Mouse (Mus musculus): Measurements from ENCODE around the gene Col4a3bp. TPM values are rescaled to one million over a fixed set of nuclear protein-coding genes. Genes with fewer than 3 reads are reported as not detected.

Gene Col4a3bp
- polyA plus RNA-seq, 1 experiment from 2014 or later = 6.8 TPM

- H3K9me3 ChIP-seq (ENCODE audit: control insufficient read depth) = no peaks in the 10 kb centered on the region
- ATAC-seq = no peak
- 79% methylated on average over 2 of the region's 2 CpGs for WGBS
- TF ChIP-seq CTCF (IDR thresholded peaks at IDR 0.05; ENCODE audit: low read depth) = no peak
- no peak overlapping the region for H3K9ac ChIP-seq (ENCODE audit: low read depth, low read length)
- no peak overlapping the region for H3K27ac ChIP-seq (ENCODE audit: low read depth, low read length)
- 0 out of 2 replicates have a peak, but pooled peaks cover under 1% of the 10 kb centered on the region for H3K4me1 ChIP-seq (replicated peaks; ENCODE audit: control insufficient read depth, insufficient read depth, low read length)
- H3K4me2 ChIP-seq (replicated peaks; ENCODE audit: low read depth) = no peak overlapping the region
- no peak overlapping the region for H3K4me3 ChIP-seq (ENCODE audit: low read depth, low read length)
- no peaks in the 10 kb centered on the region for H3K27me3 ChIP-seq (replicated peaks; ENCODE audit: control insufficient read depth, insufficient read depth, low read length)
- peaks cover 9% of the 10 kb centered on the region for H3K36me3 ChIP-seq (ENCODE audit: control insufficient read depth, insufficient read depth)
Measured at GRCm38 (mm10) chr13:96574170-96574569, 31.8 kb downstream of the Col4a3bp start.

GRCm38 (mm10) chr13:96579104-96579503 lies 36.7 kb downstream of the Col4a3bp start:
- Histone ChIP-seq H3K9ac (ENCODE audit: low read depth, low read length) (no peak overlapping the region), H3K4me3 (ENCODE audit: low read depth, low read length) (no peak overlapping the region), H3K4me2 (replicated peaks; ENCODE audit: low read depth) (no peak overlapping the region), H3K27ac (ENCODE audit: low read depth, low read length) (no peak overlapping the region), H3K9me3 (ENCODE audit: control insufficient read depth) (no peaks in the 10 kb centered on the region), H3K4me1 (replicated peaks; ENCODE audit: control insufficient read depth, insufficient read depth, low read length) (0 out of 2 replicates have a peak, but pooled peaks cover 3% of the 10 kb centered on the region), H3K27me3 (replicated peaks; ENCODE audit: control insufficient read depth, insufficient read depth, low read length) (no peaks in the 10 kb centered on the region), H3K36me3 (ENCODE audit: control insufficient read depth, insufficient read depth) (no peaks in the 10 kb centered on the region)
- WGBS = 81% methylated on average over 2 of the region's 2 CpGs
- no peak for ATAC-seq
- no peak for TF ChIP-seq CTCF (IDR thresholded peaks at IDR 0.05; ENCODE audit: low read depth)

GRCm38 (mm10) chr13:96579979-96580378 lies 37.6 kb downstream of the Col4a3bp start:
- Histone ChIP-seq H3K4me2 (replicated peaks; ENCODE audit: low read depth) (no peak overlapping the region), H3K4me3 (ENCODE audit: low read depth, low read length) (no peak overlapping the region), H3K36me3 (ENCODE audit: control insufficient read depth, insufficient read depth) (no peaks in the 10 kb centered on the region), H3K9me3 (ENCODE audit: control insufficient read depth) (no peaks in the 10 kb centered on the region), H3K4me1 (replicated peaks; ENCODE audit: control insufficient read depth, insufficient read depth, low read length) (0 out of 2 replicates have a peak, but pooled peaks cover 3% of the 10 kb centered on the region), H3K27ac (ENCODE audit: low read depth, low read length) (no peak overlapping the region), H3K9ac (ENCODE audit: low read depth, low read length) (no peak overlapping the region), H3K27me3 (replicated peaks; ENCODE audit: control insufficient read depth, insufficient read depth, low read length) (no peaks in the 10 kb centered on the region)
- no peak for ATAC-seq
- WGBS = 77% methylated on average over 1 of the region's 1 CpGs
- no peak for TF ChIP-seq CTCF (IDR thresholded peaks at IDR 0.05; ENCODE audit: low read depth)

GRCm38 (mm10) chr13:96584201-96584600 lies 41.8 kb downstream of the Col4a3bp start:
- no peak overlapping the region for H3K4me3 ChIP-seq (ENCODE audit: low read depth, low read length)
- no peak for TF ChIP-seq CTCF (IDR thresholded peaks at IDR 0.05; ENCODE audit: low read depth)
- no peaks in the 10 kb centered on the region for H3K27me3 ChIP-seq (replicated peaks; ENCODE audit: control insufficient read depth, insufficient read depth, low read length)
- H3K4me1 ChIP-seq (replicated peaks; ENCODE audit: control insufficient read depth, insufficient read depth, low read length) = 0 out of 2 replicates have a peak, but pooled peaks cover 3% of the 10 kb centered on the region
- 87% methylated on average over 2 of the region's 2 CpGs for whole genome bisulfite sequencing
- H3K27ac ChIP-seq (ENCODE audit: low read depth, low read length) = no peak overlapping the region
- no peak overlapping the region for H3K4me2 ChIP-seq (replicated peaks; ENCODE audit: low read depth)
- no peaks in the 10 kb centered on the region for H3K36me3 ChIP-seq (ENCODE audit: control insufficient read depth, insufficient read depth)
- ATAC-seq = no peak
- no peaks in the 10 kb centered on the region for H3K9me3 ChIP-seq (ENCODE audit: control insufficient read depth)
- H3K9ac ChIP-seq (ENCODE audit: low read depth, low read length) = no peak overlapping the region

GRCm38 (mm10) chr13:96586540-96586939 lies 44.1 kb downstream of the Col4a3bp start:
- 82% methylated on average over 5 of the region's 5 CpGs for whole genome bisulfite sequencing
- H3K4me1 ChIP-seq (replicated peaks; ENCODE audit: control insufficient read depth, insufficient read depth, low read length) = 0 out of 2 replicates have a peak, but pooled peaks cover 3% of the 10 kb centered on the region
- no peaks in the 10 kb centered on the region for H3K27me3 ChIP-seq (replicated peaks; ENCODE audit: control insufficient read depth, insufficient read depth, low read length)
- H3K4me2 ChIP-seq (replicated peaks; ENCODE audit: low read depth) = no peak overlapping the region
- no peaks in the 10 kb centered on the region for H3K9me3 ChIP-seq (ENCODE audit: control insufficient read depth)
- H3K27ac ChIP-seq (ENCODE audit: low read depth, low read length) = no peak overlapping the region
- no peak for TF ChIP-seq CTCF (IDR thresholded peaks at IDR 0.05; ENCODE audit: low read depth)
- H3K9ac ChIP-seq (ENCODE audit: low read depth, low read length) = no peak overlapping the region
- ATAC-seq = no peak
- no peaks in the 10 kb centered on the region for H3K36me3 ChIP-seq (ENCODE audit: control insufficient read depth, insufficient read depth)
- no peak overlapping the region for H3K4me3 ChIP-seq (ENCODE audit: low read depth, low read length)

- no peak overlapping the region for H3K27ac ChIP-seq (ENCODE audit: low read depth, low read length)
- no peak overlapping the region for H3K9ac ChIP-seq (ENCODE audit: low read depth, low read length)
- 92% methylated on average over 1 of the region's 1 CpGs for WGBS
- no peak overlapping the region for H3K4me3 ChIP-seq (ENCODE audit: low read depth, low read length)
- ATAC-seq = no peak
- H3K4me2 ChIP-seq (replicated peaks; ENCODE audit: low read depth) = no peak overlapping the region
- no peaks in the 10 kb centered on the region for H3K27me3 ChIP-seq (replicated peaks; ENCODE audit: control insufficient read depth, insufficient read depth, low read length)
- H3K4me1 ChIP-seq (replicated peaks; ENCODE audit: control insufficient read depth, insufficient read depth, low read length) = no peaks in the 10 kb centered on the region
- no peaks in the 10 kb centered on the region for H3K36me3 ChIP-seq (ENCODE audit: control insufficient read depth, insufficient read depth)
- H3K9me3 ChIP-seq (ENCODE audit: control insufficient read depth) = no peaks in the 10 kb centered on the region
- no peak for TF ChIP-seq CTCF (IDR thresholded peaks at IDR 0.05; ENCODE audit: low read depth)
Measured at GRCm38 (mm10) chr13:96588642-96589041, 46.2 kb downstream of the Col4a3bp start.

- H3K4me2 ChIP-seq (replicated peaks; ENCODE audit: low read depth) = no peak overlapping the region
- no peak for ATAC-seq
Measured at GRCm38 (mm10) chr13:96593621-96594020, 51.2 kb downstream of the Col4a3bp start.

More at GRCm38 (mm10) chr13:96593621-96594020, 51.2 kb downstream of the Col4a3bp start:
- Histone ChIP-seq H3K4me1 (replicated peaks; ENCODE audit: control insufficient read depth, insufficient read depth, low read length) (no peaks in the 10 kb centered on the region), H3K27ac (ENCODE audit: low read depth, low read length) (no peak overlapping the region), H3K4me3 (ENCODE audit: low read depth, low read length) (no peak overlapping the region), H3K9ac (ENCODE audit: low read depth, low read length) (no peak overlapping the region), H3K36me3 (ENCODE audit: control insufficient read depth, insufficient read depth) (no peaks in the 10 kb centered on the region; the same call in 1 of the 2 replicates), H3K27me3 (replicated peaks; ENCODE audit: control insufficient read depth, insufficient read depth, low read length) (no peaks in the 10 kb centered on the region), H3K9me3 (ENCODE audit: control insufficient read depth) (no peaks in the 10 kb centered on the region)
- WGBS = 10% methylated on average over 1 of the region's 1 CpGs
- peak; percentile 87 for TF ChIP-seq CTCF (IDR thresholded peaks at IDR 0.05; ENCODE audit: low read depth)
